Mouse (Mus musculus) brown adipose tissue, adult 24 weeks (tissue): ENCODE data around the gene Celf5. TPM values are rescaled to one million over a fixed set of nuclear protein-coding genes. Genes with fewer than 3 reads are reported as not detected.

Experiments used
- H3K27ac ChIP-seq: fragments of 200-500 bp; replicated peaks from 2 replicates; pipeline ENCODE4 v1.5.1; 2012; ENCODE audit warnings: low read depth, mild to moderate bottlenecking, low read length
- H3K4me1 ChIP-seq: fragments of 200-500 bp; 2 replicates; pipeline ENCODE4 v1.6.1; 2012; ENCODE audit warnings: low read length, mixed read lengths; ENCODE audit not compliant: control insufficient read depth, insufficient read depth, insufficient read length
- H3K4me3 ChIP-seq: fragments of 200-500 bp; 2 replicates; pipeline ENCODE4 v1.5.1; 2012; ENCODE audit warnings: low read depth, mild to moderate bottlenecking, low read length, moderate library complexity; ENCODE audit not compliant: insufficient read depth
- polyA plus RNA-seq: library from polyadenylated mRNA; stranded (reverse); fragments of >200 nt; gene quantifications from 2 replicates; pipeline ENCODE4 v1.2.4, GENCODE M21; 2012; ENCODE audit not compliant: missing spikeins, insufficient read depth, insufficient read length

Celf5 gene
- polyA plus RNA-seq, 1 experiment: 0.63 TPM

DNA sequence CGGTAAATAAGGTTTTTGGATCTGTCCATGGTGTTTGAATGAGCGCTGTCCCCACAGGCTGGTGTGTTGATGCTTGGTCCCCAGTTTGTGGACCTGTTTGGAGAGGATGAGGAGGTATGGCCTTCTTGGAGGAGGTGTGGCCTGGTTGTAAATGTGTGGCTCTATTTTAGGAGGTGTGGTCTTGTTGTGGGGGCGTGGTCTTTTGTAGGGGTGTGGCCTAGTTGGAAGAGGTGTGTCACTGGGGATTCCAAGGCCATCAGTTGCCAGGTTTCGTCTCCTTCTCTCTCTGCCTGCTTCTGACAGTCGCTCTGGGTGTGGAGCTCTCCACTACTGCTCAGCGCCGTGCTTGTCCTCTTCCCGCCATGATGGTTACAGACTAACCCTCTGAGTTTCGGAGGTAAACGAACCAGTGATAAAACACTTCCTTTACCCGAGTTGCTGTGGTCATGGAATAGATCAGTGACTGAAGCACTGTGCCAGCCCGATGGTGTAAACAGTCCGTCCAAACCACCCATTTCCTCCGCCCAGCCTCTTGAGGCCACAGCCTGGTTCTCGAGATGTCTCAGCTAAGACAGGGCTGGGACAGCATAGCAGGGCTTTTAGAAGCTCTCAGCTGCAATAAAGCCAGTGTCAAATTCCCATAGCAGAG is 22.6 kb upstream of the Celf5 start:
- no peak overlapping the region for H3K27ac ChIP-seq

DNA sequence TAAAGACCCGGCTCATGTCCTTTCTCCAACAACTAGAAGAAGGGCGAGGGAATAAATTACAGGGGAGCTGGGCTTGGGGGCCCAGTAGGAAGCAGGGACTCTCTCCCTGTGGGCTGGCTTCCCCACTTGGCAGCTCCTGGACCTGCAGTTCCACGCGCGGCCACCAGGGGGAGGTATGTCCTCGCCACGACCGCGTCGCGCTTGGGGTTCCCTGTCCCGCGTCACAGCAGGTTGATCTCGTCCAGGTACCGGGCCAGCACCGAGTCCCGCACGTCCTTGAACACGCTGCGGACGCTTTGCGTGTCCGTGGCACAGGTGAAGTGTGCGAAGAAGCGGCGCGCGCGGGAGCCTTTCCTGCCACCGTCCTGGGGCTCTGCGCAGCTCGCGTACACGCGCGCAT is 20.1 kb upstream of the Celf5 start:
- H3K27ac ChIP-seq: no peak overlapping the region
- peak overlapping the region; percentile 41 for H3K4me3 ChIP-seq
- H3K4me1 ChIP-seq: peaks cover 10% of the 10 kb centered on the region

More for the DNA sequence above, 22.6 kb upstream of the Celf5 start:
- Histone ChIP-seq H3K4me3 (no peak overlapping the region), H3K4me1 (no peaks in the 10 kb centered on the region)

DNA sequence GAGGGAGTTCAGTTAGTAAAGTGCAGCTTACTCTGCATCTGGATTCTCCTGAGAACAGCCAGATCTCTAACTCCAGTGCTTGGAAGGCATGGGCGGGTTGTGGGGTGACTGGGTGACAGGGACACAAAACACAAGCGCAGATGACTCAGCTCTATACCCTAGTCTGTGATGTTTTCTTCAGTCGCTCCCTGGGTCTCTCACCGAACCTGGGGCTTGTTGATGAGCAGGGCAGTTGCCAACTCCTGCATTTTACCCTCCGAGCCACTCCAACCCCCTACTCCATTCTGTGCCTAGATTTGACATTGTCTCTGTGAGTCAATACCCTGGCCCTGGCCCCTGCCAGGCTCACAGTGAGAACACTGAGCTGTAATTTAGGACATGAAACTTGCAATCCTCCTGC is 19.4 kb upstream of the Celf5 start:
- peaks cover 15% of the 10 kb centered on the region for H3K4me1 ChIP-seq
- no peak overlapping the region for H3K4me3 ChIP-seq
- no peak overlapping the region for H3K27ac ChIP-seq

DNA sequence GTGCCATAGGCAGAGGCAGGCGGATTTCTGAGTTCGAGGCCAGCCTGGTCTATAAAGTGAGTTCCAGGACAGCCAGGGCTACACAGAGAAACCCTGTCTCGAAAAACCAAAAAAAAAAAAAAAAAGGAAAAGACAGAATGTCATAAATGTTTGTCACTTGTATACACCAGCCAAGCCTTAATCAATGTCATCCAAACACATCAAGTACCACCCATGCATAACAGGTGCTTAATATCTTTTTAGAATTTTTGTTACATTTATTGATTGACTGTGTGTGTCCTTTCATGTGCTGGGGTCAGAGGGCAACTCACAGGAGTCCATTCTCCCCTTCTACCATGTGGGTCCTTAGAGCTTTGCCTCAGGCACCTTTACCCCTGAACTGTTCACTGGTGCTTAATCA is 17.5 kb upstream of the Celf5 start, which contains the start of gene S1pr4:
Gene S1pr4, minus strand, starts transcription at position 101 of the 400 bp plus-strand sequence.
- Histone ChIP-seq H3K27ac (peak within 1 kb of the TSS; percentile 79), H3K4me3 (peak within 1 kb of the TSS; percentile 50)

DNA sequence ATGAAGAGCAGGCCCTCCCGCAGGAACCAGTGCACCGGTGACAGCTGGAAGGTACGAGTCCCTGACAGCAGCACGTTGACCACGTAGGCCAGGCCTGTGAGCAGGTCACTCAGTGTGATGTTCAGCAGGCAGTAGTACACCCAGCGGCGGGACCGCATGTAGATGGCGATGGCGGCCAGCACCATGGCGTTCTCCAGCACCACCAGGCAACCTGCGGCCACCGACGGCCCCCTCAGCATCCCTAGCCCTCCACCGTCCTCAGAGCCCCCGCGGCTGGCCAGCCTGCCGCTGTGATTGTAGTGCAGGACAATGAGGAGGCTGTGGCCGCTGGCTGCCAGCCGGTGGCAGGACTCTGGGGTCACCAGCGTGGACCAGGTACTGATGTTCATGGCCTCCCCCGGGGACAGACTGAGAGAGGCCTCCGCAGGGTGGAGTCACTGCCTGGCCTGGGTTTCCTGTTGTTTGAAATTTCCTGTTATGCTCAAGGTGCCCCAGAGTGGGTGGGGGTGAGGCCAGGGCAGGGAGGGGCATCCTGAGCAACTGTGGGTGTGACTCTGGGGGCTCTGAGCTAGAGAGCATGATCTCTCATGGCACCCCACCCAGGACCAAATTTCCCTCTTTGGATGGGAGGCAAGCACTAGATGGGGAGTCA is 16.9 kb upstream of the Celf5 start:
- peak overlapping the region; percentile 79 for H3K27ac ChIP-seq
- H3K4me1 ChIP-seq: peaks cover 25% of the 10 kb centered on the region
- H3K4me3 ChIP-seq: peak overlapping the region; percentile 50

More for the DNA sequence above, 17.5 kb upstream of the Celf5 start, which contains the start of gene S1pr4:
- H3K4me1 ChIP-seq: peaks cover 18% of the 10 kb centered on the region

DNA sequence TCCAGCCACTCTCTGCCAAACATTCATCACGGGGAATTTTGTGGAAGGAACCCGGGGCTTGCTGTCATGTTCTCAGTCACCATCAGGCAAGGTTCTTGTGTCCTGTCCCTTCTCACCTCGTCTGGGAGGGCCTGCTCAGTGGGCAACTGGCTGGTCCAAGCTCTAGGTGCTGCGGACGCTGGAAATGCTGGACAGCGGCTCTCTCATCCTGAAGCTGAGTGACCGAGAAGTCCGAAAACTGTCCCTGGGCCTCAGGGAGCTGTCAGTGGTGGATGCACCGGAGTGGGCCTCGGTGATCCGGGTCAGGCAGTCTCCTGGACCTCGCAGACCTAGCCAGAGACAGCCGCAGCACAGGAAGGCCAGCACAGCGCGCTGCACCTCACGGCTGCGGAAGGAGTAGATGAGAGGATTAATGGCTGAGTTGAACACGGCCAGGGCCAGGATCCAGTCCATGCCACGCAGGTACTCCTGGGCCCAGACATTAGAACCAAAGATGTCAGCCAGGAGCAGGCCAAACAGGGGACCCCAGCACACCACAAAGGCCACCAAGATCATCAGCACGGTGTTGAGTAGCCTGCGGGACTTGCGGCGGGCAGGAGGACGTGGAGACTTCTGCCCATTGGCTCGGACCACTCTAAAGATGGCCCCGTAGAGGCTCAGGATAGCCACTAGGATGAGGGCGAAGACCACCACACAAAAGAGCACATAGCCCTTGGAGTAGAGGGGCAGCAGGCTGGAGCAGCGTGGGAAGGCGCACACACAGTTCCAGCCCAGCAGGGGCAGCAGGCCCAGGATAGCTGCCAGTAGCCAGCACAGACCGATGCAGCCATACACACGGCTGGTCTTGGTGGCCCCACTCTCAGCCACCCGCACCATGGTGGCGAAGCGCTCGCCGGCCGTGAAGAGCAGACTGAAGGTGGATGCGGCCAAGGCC is 16.1 kb upstream of the Celf5 start:
- Histone ChIP-seq H3K27ac (peak overlapping the region; percentile 79), H3K4me3 (peak overlapping the region; percentile 50), H3K4me1 (peaks cover 25% of the 10 kb centered on the region)

DNA sequence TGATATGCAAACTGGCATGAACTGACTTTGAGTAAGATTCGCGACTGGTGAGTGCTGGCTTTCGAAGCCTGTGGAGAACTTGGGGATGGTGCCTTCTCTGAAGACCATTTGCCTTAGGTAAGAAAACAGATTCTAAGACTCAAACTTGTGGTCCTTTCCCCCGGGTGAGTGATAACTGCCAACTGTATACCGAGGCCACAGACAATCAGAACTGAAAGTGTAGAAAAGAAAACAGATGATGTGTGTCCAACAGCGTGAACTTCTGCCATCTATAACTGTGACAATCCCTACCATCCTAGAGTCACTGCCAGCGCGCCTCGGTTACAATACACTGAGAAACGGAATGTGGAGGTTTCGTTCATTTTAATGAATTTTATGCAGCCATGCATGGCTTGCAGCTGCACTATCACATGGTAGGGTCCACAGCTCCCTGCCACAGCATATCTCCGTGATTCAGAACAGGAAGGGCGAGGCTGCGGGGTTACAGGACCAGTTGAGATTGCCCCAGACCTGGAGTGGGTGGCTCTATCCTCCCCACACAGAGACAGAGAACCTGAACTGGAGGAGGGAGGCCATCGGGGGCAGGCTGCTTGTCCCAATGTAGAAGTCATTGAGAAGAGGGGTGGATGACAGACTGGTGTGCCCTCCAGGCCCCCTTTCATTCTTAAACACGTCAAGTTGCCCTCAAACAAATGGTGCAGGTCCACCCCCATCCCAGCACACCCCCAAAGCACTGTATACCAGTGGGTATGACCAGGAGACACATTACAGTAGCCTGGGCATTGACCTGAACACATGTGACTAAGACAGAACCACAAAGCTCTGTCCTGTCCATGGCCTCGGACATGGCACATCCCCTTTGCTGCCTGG is 15.1 kb upstream of the Celf5 start:
- Histone ChIP-seq H3K4me3 (peak overlapping the region; percentile 29), H3K27ac (0 out of 2 replicates have a peak overlapping the region, but pooled peaks have one; percentile 26), H3K4me1 (peaks cover 25% of the 10 kb centered on the region)

DNA sequence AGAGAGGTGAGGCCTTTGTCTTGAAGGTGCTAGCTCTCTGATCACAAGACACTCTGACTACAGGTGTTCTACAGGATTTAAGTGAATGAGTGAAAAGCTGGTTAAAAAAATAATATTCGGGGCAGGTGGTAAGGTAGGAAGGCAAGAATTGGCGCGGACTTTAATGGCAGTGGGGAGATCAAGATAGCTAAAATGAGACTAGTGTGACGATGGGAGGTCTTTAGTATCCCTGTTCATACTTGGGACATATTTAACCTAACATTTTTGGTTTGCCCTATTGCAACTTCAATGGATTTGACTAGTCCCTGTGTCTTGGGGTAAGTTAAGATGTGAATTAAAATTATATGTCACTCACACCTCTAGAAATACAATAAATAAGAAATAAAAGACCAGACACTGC is 14.5 kb upstream of the Celf5 start:
- Histone ChIP-seq H3K4me1 (peaks cover 25% of the 10 kb centered on the region), H3K27ac (no peak overlapping the region), H3K4me3 (no peak overlapping the region; the same call in 1 of the 2 replicates)

DNA sequence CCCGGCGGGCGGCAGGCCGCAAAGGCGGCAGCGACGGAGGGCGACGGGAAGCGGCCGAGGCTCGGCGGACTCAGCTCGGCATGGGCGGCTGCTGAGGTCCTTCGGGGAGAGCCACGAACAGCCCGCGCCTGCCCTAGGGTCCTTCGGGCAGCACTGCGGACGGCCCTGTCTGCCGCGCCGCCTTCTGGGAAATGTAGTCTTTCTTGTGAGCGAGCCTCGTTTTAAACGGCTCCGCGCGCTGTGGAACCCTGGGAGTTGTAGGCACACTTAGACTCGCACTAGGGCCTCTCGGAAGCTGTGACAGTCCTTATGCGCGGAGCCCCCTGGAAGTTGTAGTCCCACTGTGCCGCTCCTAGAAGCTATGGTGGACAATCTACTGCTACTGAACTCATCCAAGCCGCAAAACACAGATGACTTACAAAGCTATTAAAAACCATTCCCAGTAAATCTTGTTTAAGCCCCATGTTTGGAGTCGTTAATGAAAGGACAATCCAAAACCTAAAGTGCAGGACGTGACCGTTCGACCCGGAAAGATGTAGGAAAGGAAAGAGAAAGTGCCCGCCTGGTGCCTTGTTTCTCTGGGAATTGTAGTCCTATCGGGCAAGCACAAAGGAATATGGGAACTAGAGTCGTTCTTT is 13.9 kb upstream of the Celf5 start, which contains the start of gene Ncln:
Gene Ncln, minus strand, starts transcription at position 129 of the 638 bp plus-strand sequence.
- H3K4me3 ChIP-seq: peak within 1 kb of the TSS; percentile 77
- H3K4me1 ChIP-seq: peaks cover 25% of the 10 kb centered on the region

DNA sequence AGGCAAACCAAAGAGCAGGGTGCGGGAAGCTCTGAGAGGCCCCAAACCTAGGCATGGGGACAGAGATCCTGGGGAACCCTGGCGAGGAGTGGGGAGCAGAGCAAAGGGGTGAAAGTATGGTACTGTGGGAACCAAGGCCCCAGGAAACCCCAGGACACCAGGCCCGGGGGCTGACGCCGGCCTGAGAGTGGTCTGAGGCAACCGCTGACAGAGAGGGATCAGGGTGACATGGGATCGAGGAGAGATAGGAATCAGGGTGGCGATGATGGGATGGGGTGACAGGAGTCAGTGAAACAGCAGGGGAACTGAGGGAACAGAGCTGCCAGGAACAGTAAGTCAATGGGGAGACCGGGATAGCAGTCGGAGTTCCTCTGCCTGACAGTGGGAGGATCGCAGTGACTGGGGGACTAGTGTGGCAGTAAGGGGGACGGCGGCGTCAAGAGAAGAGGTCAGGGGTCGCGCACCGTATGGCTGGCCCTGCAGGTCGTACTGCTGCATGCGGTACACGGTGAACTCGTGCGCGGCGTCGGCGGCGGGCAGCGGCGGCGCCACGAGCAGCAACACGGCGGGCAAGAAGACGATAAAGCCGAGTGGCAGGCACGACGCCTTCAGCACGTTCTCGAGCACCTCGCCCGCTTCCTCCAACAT is 13.2 kb upstream of the Celf5 start:
- peak overlapping the region; percentile 77 for H3K4me3 ChIP-seq
- H3K27ac ChIP-seq: peak overlapping the region; percentile 57

More for the DNA sequence above, 13.9 kb upstream of the Celf5 start, which contains the start of gene Ncln:
- H3K27ac ChIP-seq: peak within 1 kb of the TSS; percentile 96

DNA sequence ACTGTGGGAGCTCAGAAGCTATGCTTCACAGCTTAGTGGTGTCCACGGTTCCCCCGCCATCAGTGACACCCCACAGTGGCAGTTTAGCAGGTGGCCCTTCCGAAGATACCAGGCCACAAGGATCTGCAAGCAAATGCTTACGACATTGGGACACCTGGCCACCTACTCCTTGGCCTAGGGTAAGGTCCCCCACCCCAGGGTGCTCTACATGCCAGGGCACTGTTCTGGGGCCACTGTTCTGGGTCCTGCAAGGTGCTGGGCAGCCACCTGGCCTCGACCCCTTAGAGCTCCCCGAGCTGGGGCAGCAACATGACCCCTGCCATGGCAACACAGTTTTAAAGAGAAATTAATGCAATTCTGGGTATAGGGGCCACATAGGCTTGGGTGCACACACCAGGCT is 12.6 kb upstream of the Celf5 start:
- Histone ChIP-seq H3K4me3 (peak overlapping the region; percentile 77), H3K27ac (no peak overlapping the region), H3K4me1 (peaks cover 25% of the 10 kb centered on the region)

More for the DNA sequence above, 13.2 kb upstream of the Celf5 start:
- H3K4me1 ChIP-seq: peaks cover 25% of the 10 kb centered on the region

DNA sequence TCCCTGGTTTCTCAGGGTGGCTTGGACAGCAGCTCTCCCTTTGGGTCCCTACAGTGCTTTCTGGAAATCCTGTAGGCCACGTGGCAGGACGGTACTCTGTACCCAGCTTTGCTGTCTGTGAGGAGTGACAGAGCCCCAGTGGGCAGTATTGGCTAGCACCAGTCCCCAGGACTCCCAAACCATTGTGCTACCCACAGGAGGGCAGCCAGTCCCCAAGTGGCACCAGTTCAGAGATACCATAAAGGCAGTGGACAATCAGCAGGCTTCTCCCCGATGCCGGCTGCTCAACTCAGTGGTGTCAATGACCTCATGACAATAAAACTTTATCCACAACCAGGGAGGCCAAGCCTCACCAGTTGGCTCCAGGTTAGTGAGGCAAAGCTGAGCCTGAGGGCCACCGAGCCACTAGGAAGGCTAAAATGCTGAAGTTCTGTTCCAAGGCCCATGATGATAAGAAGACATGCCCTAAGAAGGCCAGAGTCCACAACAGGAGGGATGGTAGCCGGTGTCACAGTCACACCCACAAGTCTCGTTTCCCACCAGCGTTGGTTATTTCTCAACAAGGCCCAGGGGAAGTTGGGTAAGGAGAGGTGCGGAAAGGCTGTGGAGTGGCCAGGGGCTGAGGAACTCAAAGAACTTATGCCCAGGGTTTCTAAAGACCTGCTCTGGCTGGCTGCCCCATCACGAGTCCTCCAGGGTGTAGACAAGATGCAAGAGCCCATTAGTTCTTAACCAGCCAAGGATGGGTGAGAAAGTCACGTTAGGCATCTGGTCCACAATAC is 11.9 kb upstream of the Celf5 start:
- Histone ChIP-seq H3K27ac (no peak overlapping the region), H3K4me1 (peaks cover 25% of the 10 kb centered on the region), H3K4me3 (peak overlapping the region; percentile 77)
